17 mouse cellular contexts compared by ENCODE assay signal in genomic region chr1:73072237-73072904, GRCm38 (mm10). TPM values are rescaled to one million over a fixed set of nuclear protein-coding genes. Genes with fewer than 3 reads are reported as not detected.
DNase-seq lines count a peak whose midpoint lies in the region; ATAC-seq lines count a peak whose summit lies in the region.
"Had no signal": no experiment of that assay in that cellular context is flagged by ENCODE, and none has a peak within 500 bp of the region (broad histone marks: within the 10 kb centered on the region; RNA-seq: fewer than 3 reads in every experiment).

No protein-coding gene starts in this region.

- H3K27me3 ChIP-seq in liver, embryonic 11.5 days (replicated peaks; ENCODE audit: control insufficient read depth, insufficient read depth, low read length) = no peaks in the 10 kb centered on the region
- H3K27me3 ChIP-seq: heart, embryonic 15.5 days; kidney, embryonic 15.5 days had no signal

- no peaks in the 10 kb centered on the region for H3K9me3 ChIP-seq in liver, embryonic 11.5 days (ENCODE audit: control insufficient read depth, low read length)
- H3K9me3 ChIP-seq: heart, embryonic 15.5 days; kidney, embryonic 15.5 days had no signal

- H3K4me2 ChIP-seq in liver, embryonic 11.5 days = no peak overlapping the region
- H3K4me2 ChIP-seq: heart, embryonic 15.5 days; kidney, embryonic 15.5 days had no signal

- DNase-seq in spleen, postnatal 36 days (ENCODE audit: low spot score in 2 of 2) = peak; percentile 5 to 41
- DNase-seq in spleen, adult 18-20 months = no peak
- DNase-seq in heart, postnatal 10 days = peak; percentile 11 to 18
- DNase-seq in liver, embryonic 11.5 days (ENCODE audit: low spot score) = no peak
- DNase-seq in cerebellum, adult 11 months = no peak
- DNase-seq in adrenal gland, postnatal 10 days = no peak
- DNase-seq in embryo, embryonic 9.5 days (ENCODE audit: extremely low spot score) = no peak
- DNase-seq: cerebellum, adult 9-10 months; lung, adult 18-20 months had no signal

- peaks cover 3% of the 10 kb centered on the region; the same call in 1 of the 2 replicates for H3K4me1 ChIP-seq in liver, embryonic 11.5 days (replicated peaks; ENCODE audit: control insufficient read depth, insufficient read depth, low read length)
- H3K4me1 ChIP-seq: heart, embryonic 15.5 days; kidney, embryonic 15.5 days had no signal

- intact Hi-C loops in heart, postnatal 10 days (cut with DNase I) = loop anchor here (5.0 kb wide), 2 partner anchors 80 to 200 kb away; no protein-coding TSS in a partner anchor

- H3K9ac ChIP-seq in liver, embryonic 11.5 days (ENCODE audit: low read depth, low read length) = no peak overlapping the region
- H3K9ac ChIP-seq: heart, embryonic 15.5 days; kidney, embryonic 15.5 days had no signal

- no peaks in the 10 kb centered on the region for H3K36me3 ChIP-seq in liver, embryonic 11.5 days (ENCODE audit: control insufficient read depth, insufficient read depth, low read length)
- H3K36me3 ChIP-seq: heart, embryonic 15.5 days; kidney, embryonic 15.5 days had no signal

- H3K4me3 ChIP-seq in liver, embryonic 11.5 days (ENCODE audit: low read depth, low read length) = no peak overlapping the region
- H3K4me3 ChIP-seq: heart, embryonic 15.5 days; kidney, embryonic 15.5 days; layer of hippocampus, adult 2 months had no signal

- ATAC-seq in liver, embryonic 11.5 days (replicated peaks; ENCODE audit: low FRiP score) = peak; percentile 98
- ATAC-seq in megakaryocyte-erythroid progenitor cell, adult 5-6 weeks (replicated peaks; ENCODE audit: low FRiP score, low TSS enrichment, poor library complexity, severe bottlenecking) = no peak
- ATAC-seq: hindbrain, postnatal 0 days had no signal

- no peak overlapping the region; the same call in 1 of the 2 replicates for H3K27ac ChIP-seq in liver, embryonic 11.5 days (ENCODE audit: low read depth, low read length)
- H3K27ac ChIP-seq: heart, embryonic 15.5 days; hindbrain, postnatal 0 days; kidney, embryonic 15.5 days; layer of hippocampus, adult 2 months had no signal

- 40% methylated on average over 5 of the region's 5 CpGs for WGBS in liver, embryonic 11.5 days

RNA-seq across cellular contexts. Expression of gene Tnp1, which starts 56.7 kb away (rescaled TPM):
- total RNA-seq in heart, postnatal 10 days (2021) = not detected
- polyA plus RNA-seq in liver, embryonic 11.5 days (2014; fragmentation: Nextera tagmentation; extraction: Ambion mirVana) = not detected in 2 replicates
- total RNA-seq in megakaryocyte-erythroid progenitor cell, adult 5-6 weeks (2014; fragmentation: Nextera tagmentation) = not detected in 2 replicates
- not detected in 2 replicates for total RNA-seq in megakaryocyte-erythroid progenitor cell, adult 5-6 weeks (2017)
- total RNA-seq in adrenal gland, postnatal 10 days (2021) = not detected
- total RNA-seq: hindbrain, postnatal 0 days; layer of hippocampus, adult 2 months; left cerebral cortex, adult 8-10 months had no signal
- polyA plus RNA-seq: heart, embryonic 15.5 days; hindbrain, postnatal 0 days; kidney, embryonic 15.5 days; neural tube, embryonic 14.5 days; spleen, adult 2 months had no signal

Comparison
In these comparisons a context has a peak if more than half of its experiments do, and no peak if none do; other contexts are left out.
1. DNase-seq: peak in spleen, postnatal 36 days (2 of 2) and heart, postnatal 10 days (2 of 2); none in spleen, adult 18-20 months (0 of 2), liver, embryonic 11.5 days (single experiment), cerebellum, adult 11 months (single experiment), adrenal gland, postnatal 10 days (single experiment) and embryo, embryonic 9.5 days (single experiment).